Mouse (Mus musculus): ENCODE measurements around the gene Kdm2b. TPM values are rescaled to one million over a fixed set of nuclear protein-coding genes. Genes with fewer than 3 reads are reported as not detected.
A peak's percentile ranks its signal among the peaks of the same experiment; 100 is the strongest.

The Kdm2b gene
- polyA plus RNA-seq, 1 experiment from 2014 or later: 35.6 TPM

GRCm38 (mm10) chr5:123024965-123025573 is 35.4 kb upstream of the Kdm2b start:
- ATAC-seq (no peak), DNase-seq (ENCODE audit: low read depth, low spot score) (no peak)
- no peak for TF ChIP-seq CTCF (IDR thresholded peaks at IDR 0.05)
- CTCF ChIA-PET: interaction anchor here (1.1 to 3.0 kb wide), 4 partner anchors 11 to 100 kb away, joined by 3 to 6 read pairs (median 5); partner anchors contain the start of gene Orai1
- in situ Hi-C loops (cut with MboI; ENCODE audit: low pct_unique_long_range_greater_than_20kb): no loop called here
- H3K27me3 ChIP-seq: no peaks in the 10 kb centered on the region
- POLR2A ChIA-PET: interaction anchor here (2.7 kb wide), 1 partner anchor 9 kb away, joined by 15 read pairs; the partner anchor contains the start of gene Orai1

- no peak for TF ChIP-seq CTCF (IDR thresholded peaks at IDR 0.05)
- ATAC-seq: no peak
- no peaks in the 10 kb centered on the region for H3K27me3 ChIP-seq
- CTCF ChIA-PET: interaction anchor here (1.5 to 3.0 kb wide), 3 partner anchors 10 to 99 kb away, joined by 3 to 6 read pairs (median 6); partner anchors contain the start of gene Orai1
- in situ Hi-C loops (cut with MboI; ENCODE audit: low pct_unique_long_range_greater_than_20kb): no loop called here
- DNase-seq (ENCODE audit: low read depth, low spot score): no peak
- POLR2A ChIA-PET: interaction anchor here (2.7 kb wide), 1 partner anchor 9 kb away, joined by 15 read pairs; the partner anchor contains the start of gene Orai1
Measured at GRCm38 (mm10) chr5:123024312-123024711, 34.7 kb upstream of the Kdm2b start.

- H3K27me3 ChIP-seq: no peaks in the 10 kb centered on the region
- in situ Hi-C loops (cut with MboI; ENCODE audit: low pct_unique_long_range_greater_than_20kb): no loop called here
- CTCF ChIA-PET: no interaction called here
- ATAC-seq: no peak
- no peak for TF ChIP-seq CTCF (IDR thresholded peaks at IDR 0.05)
- POLR2A ChIA-PET: interaction anchor here (0.7 kb wide), 1 partner anchor 507 kb away, joined by 5 read pairs; no protein-coding TSS in a partner anchor
- DNase-seq (ENCODE audit: low read depth, low spot score): no peak
Measured at GRCm38 (mm10) chr5:123023049-123023448, 33.4 kb upstream of the Kdm2b start.

- in situ Hi-C loops (cut with MboI; ENCODE audit: low pct_unique_long_range_greater_than_20kb): no loop called here
Measured at GRCm38 (mm10) chr5:123021438-123021837, 31.8 kb upstream of the Kdm2b start.

GRCm38 (mm10) chr5:123020426-123020825 is 30.8 kb upstream of the Kdm2b start:
- ATAC-seq (no peak), DNase-seq (ENCODE audit: low read depth, low spot score) (no peak)
- H3K27me3 ChIP-seq: no peaks in the 10 kb centered on the region
- no peak for TF ChIP-seq CTCF (IDR thresholded peaks at IDR 0.05)
- in situ Hi-C loops (cut with MboI; ENCODE audit: low pct_unique_long_range_greater_than_20kb): no loop called here
- ChIA-PET POLR2A (no interaction called here), CTCF (interaction anchor here (0.8 to 1.0 kb wide), 2 partner anchors 23 to 25 kb away, joined by 3 read pairs; no protein-coding TSS in a partner anchor)

More at GRCm38 (mm10) chr5:123021438-123021837, 31.8 kb upstream of the Kdm2b start:
- DNase-seq (ENCODE audit: low read depth, low spot score) (no peak), ATAC-seq (no peak)
- ChIA-PET CTCF (interaction anchor here (0.9 to 1.2 kb wide), 2 partner anchors 52 to 102 kb away, joined by 3 to 4 read pairs; no protein-coding TSS in a partner anchor), POLR2A (no interaction called here)
- no peaks in the 10 kb centered on the region for H3K27me3 ChIP-seq
- no peak for TF ChIP-seq CTCF (IDR thresholded peaks at IDR 0.05)

GRCm38 (mm10) chr5:123019336-123020016 is 29.9 kb upstream of the Kdm2b start:
- DNase-seq (ENCODE audit: low read depth, low spot score) (no peak), ATAC-seq (no peak)
- POLR2A ChIA-PET: no interaction called here

GRCm38 (mm10) chr5:123017504-123017903 is 27.9 kb upstream of the Kdm2b start:
- DNase-seq (ENCODE audit: low read depth, low spot score) (no peak), ATAC-seq (no peak)
- CTCF ChIA-PET: interaction anchor here (1.9 kb wide), 1 partner anchor 28 kb away, joined by 6 read pairs; no protein-coding TSS in a partner anchor
- TF ChIP-seq CTCF (IDR thresholded peaks at IDR 0.05): no peak
- in situ Hi-C loops (cut with MboI; ENCODE audit: low pct_unique_long_range_greater_than_20kb): no loop called here
- no peaks in the 10 kb centered on the region for H3K27me3 ChIP-seq
- POLR2A ChIA-PET: interaction anchor here (1.0 to 1.1 kb wide), 3 partner anchors 29 to 224 kb away, joined by 3 to 4 read pairs (median 3); no protein-coding TSS in a partner anchor

More at GRCm38 (mm10) chr5:123019336-123020016, 29.9 kb upstream of the Kdm2b start:
- in situ Hi-C loops (cut with MboI; ENCODE audit: low pct_unique_long_range_greater_than_20kb): no loop called here
- no peaks in the 10 kb centered on the region for H3K27me3 ChIP-seq
- CTCF ChIA-PET: interaction anchor here (0.8 to 1.0 kb wide), 2 partner anchors 24 to 26 kb away, joined by 3 read pairs; no protein-coding TSS in a partner anchor
- TF ChIP-seq CTCF (IDR thresholded peaks at IDR 0.05): no peak

GRCm38 (mm10) chr5:123015915-123016314 is 26.3 kb upstream of the Kdm2b start:
- in situ Hi-C loops (cut with MboI; ENCODE audit: low pct_unique_long_range_greater_than_20kb): no loop called here
- no peaks in the 10 kb centered on the region for H3K27me3 ChIP-seq
- TF ChIP-seq CTCF (IDR thresholded peaks at IDR 0.05): no peak
- CTCF ChIA-PET: interaction anchor here (1.2 to 4.3 kb wide), 6 partner anchors 24 to 91 kb away, joined by 4 to 16 read pairs (median 8); no protein-coding TSS in a partner anchor
- POLR2A ChIA-PET: interaction anchor here (1.3 to 3.3 kb wide), 5 partner anchors 9 to 43 kb away, joined by 3 to 15 read pairs (median 6); no protein-coding TSS in a partner anchor
- no peak for DNase-seq (ENCODE audit: low read depth, low spot score)
- no peak for ATAC-seq

- ChIA-PET CTCF (interaction anchor here (0.8 to 4.3 kb wide), 13 partner anchors 10 to 90 kb away, joined by 3 to 16 read pairs (median 5); no protein-coding TSS in a partner anchor), POLR2A (interaction anchor here (0.6 to 3.3 kb wide), 7 partner anchors 10 to 45 kb away, joined by 3 to 15 read pairs (median 3); no protein-coding TSS in a partner anchor)
- in situ Hi-C loops (cut with MboI; ENCODE audit: low pct_unique_long_range_greater_than_20kb): loop anchor here (5.0 kb wide), 1 partner anchor 48 kb away; no protein-coding TSS in a partner anchor
Measured at GRCm38 (mm10) chr5:123014753-123015701, 25.4 kb upstream of the Kdm2b start, which contains the start of gene Orai1. Gene Orai1, plus strand, starts transcription at chr5:123015074.

More at GRCm38 (mm10) chr5:123014753-123015701, 25.4 kb upstream of the Kdm2b start, which contains the start of gene Orai1:
- peak; percentile 82 for DNase-seq (ENCODE audit: low read depth, low spot score)
- peak; percentile 84 for ATAC-seq
- no peaks in the 10 kb centered on the region for H3K27me3 ChIP-seq
- no peak for TF ChIP-seq CTCF (IDR thresholded peaks at IDR 0.05)
